9 mouse cellular contexts compared by ENCODE assay signal in genomic region chr12:51947498-51947945, GRCm38 (mm10). TPM values are rescaled to one million over a fixed set of nuclear protein-coding genes. Genes with fewer than 3 reads are reported as not detected.
DNase-seq lines count a peak whose midpoint lies in the region; TF ChIP-seq lines count a peak whose summit lies in the region.
"Had no signal": no experiment of that assay in that cellular context is flagged by ENCODE, and none has a peak within 500 bp of the region (broad histone marks: within the 10 kb centered on the region; RNA-seq: fewer than 3 reads in every experiment).

No protein-coding gene starts in this region.

- H3K4me3 ChIP-seq in gastrocnemius, adult 2 months, result no peak overlapping the region
- no peak overlapping the region for H3K4me3 ChIP-seq in ES-Bruce4 (ENCODE audit: low read depth, low read length)
- H3K4me3 ChIP-seq: lung, embryonic 15.5 days had no signal

- no peak for TF ChIP-seq EP300 in ES-Bruce4 (IDR thresholded peaks at IDR 0.05; ENCODE audit: insufficient read depth, low read depth, low read length)

- DNase-seq in gastrocnemius, adult 2 months, result peak; percentile 16
- no peak for DNase-seq in gastrocnemius, postnatal 25 days
- DNase-seq in left cerebral cortex, postnatal 25 days (ENCODE audit: low spot score in 2 of 2), result peak; percentile 5 to 56
- DNase-seq in left cerebral cortex, adult 9 months (ENCODE audit: low spot score in 2 of 2), result no peak
- peak; percentile 74 for DNase-seq in fibroblast of lung, adult 2 months (ENCODE audit: low read depth)
- DNase-seq in cerebellum, adult 9-10 months, result no peak
- DNase-seq in urinary bladder, postnatal 4 days (ENCODE audit: low spot score in 2 of 2), result no peak

- no peaks in the 10 kb centered on the region for H3K4me1 ChIP-seq in ES-Bruce4 (ENCODE audit: control insufficient read depth, insufficient read depth, low read length)
- H3K4me1 ChIP-seq: lung, embryonic 15.5 days had no signal

- no peak overlapping the region; the same call in 1 of the 2 replicates for H3K27ac ChIP-seq in gastrocnemius, adult 2 months
- H3K27ac ChIP-seq in ES-Bruce4 (ENCODE audit: insufficient read depth, low read length), result no peak overlapping the region
- H3K27ac ChIP-seq: lung, embryonic 15.5 days had no signal

- peaks cover 17% of the 10 kb centered on the region for H3K9me3 ChIP-seq in ES-Bruce4 (replicated peaks; ENCODE audit: control insufficient read depth, insufficient read depth, low read length, poor library complexity, severe bottlenecking)
- H3K9me3 ChIP-seq: lung, embryonic 15.5 days had no signal

- H3K27me3 ChIP-seq in ES-Bruce4 (ENCODE audit: control insufficient read depth, insufficient read depth, low read length, poor library complexity, severe bottlenecking), result no peaks in the 10 kb centered on the region
- H3K27me3 ChIP-seq: lung, embryonic 15.5 days had no signal

- H3K9ac ChIP-seq in ES-Bruce4 (ENCODE audit: low read depth, poor library complexity, severe bottlenecking), result no peak overlapping the region
- H3K9ac ChIP-seq: lung, embryonic 15.5 days had no signal

- TF ChIP-seq POLR2A in ES-Bruce4 (IDR thresholded peaks at IDR 0.05; ENCODE audit: insufficient read depth, low read length), result no peak

- intact Hi-C loops in gastrocnemius, adult 2 months (cut with DNase I), result loop anchor here (10.0 kb wide), 1 partner anchor 57 kb away; the partner anchor contains the start of gene Dtd2
- intact Hi-C loops in left cerebral cortex, postnatal 25 days (cut with DNase I), result loop anchor here (5.0 kb wide), 1 partner anchor 55 kb away; no protein-coding TSS in a partner anchor

- peak; percentile 50 for TF ChIP-seq CTCF in gastrocnemius, adult 2 months (IDR thresholded peaks at IDR 0.05)
- peak; percentile 17 for TF ChIP-seq CTCF in ES-Bruce4 (IDR thresholded peaks at IDR 0.05; ENCODE audit: low read depth, low read length)

- H3K36me3 ChIP-seq in ES-Bruce4 (ENCODE audit: control insufficient read depth, insufficient read depth, low read length, poor library complexity, severe bottlenecking), result peaks cover 28% of the 10 kb centered on the region

RNA-seq across cellular contexts. Expression of gene Heatr5a, which starts 23.6 kb away (rescaled TPM):
- total RNA-seq in gastrocnemius, adult 2 months (2021), result 10 to 100 TPM; 16.7 to 29.0 TPM
- total RNA-seq in gastrocnemius, postnatal 25 days (2021), result 10 to 100 TPM; 14.8 to 19.5 TPM
- total RNA-seq in left cerebral cortex, postnatal 25 days (2021), result 1 to 10 TPM; 6.4 to 8.8 TPM
- 34.2 and 36.3 TPM in 2 replicates for polyA plus RNA-seq in ES-Bruce4 (2011; ENCODE audit: insufficient read depth, insufficient read length, low read depth, missing spikeins)

RNA-seq across cellular contexts. Expression of gene Dtd2, which starts 58.8 kb away (rescaled TPM):
- total RNA-seq in gastrocnemius, adult 2 months (2021), result 1 to 10 TPM; 4.2 to 4.9 TPM
- 1 to 10 TPM; 3.9 to 4.0 TPM for total RNA-seq in gastrocnemius, postnatal 25 days (2021)
- 10 to 100 TPM in 1 of 2 experiments, 1 to 10 TPM in 1; 8.8 to 10.9 TPM for total RNA-seq in left cerebral cortex, postnatal 25 days (2021)
- 16.6 and 17.5 TPM in 2 replicates for polyA plus RNA-seq in ES-Bruce4 (2011; ENCODE audit: insufficient read depth, insufficient read length, low read depth, missing spikeins)

Comparison
In these comparisons a context has a peak if more than half of its experiments do, and no peak if none do; other contexts are left out.
1. DNase-seq: peak in gastrocnemius, adult 2 months (single experiment), left cerebral cortex, postnatal 25 days (2 of 2) and fibroblast of lung, adult 2 months (single experiment); none in gastrocnemius, postnatal 25 days (single experiment), left cerebral cortex, adult 9 months (0 of 2), cerebellum, adult 9-10 months (single experiment) and urinary bladder, postnatal 4 days (0 of 2).